Mouse (Mus musculus): ENCODE results near the gene R3hdm2.

DNA sequence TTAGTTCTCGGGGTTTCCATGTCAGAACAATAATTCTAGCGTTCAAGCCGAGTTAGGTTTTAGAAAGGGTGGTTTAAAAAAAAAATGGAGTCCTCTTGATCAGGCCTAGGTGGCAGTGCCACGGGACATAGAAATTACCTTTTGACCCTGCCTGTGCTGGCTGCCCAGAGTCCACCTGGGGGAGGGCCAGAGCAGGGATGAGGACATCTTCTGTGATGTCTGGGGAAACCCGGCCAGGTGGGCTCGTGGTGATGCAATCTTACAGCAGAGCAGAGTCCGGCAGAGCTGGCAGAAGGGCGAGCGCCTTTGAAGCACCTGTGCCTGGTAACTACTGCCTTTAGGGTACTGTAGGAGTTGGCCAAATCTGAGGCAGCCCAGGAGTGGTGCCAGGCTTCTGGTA, 27.9 kb upstream of the R3hdm2 start:
- no peak for TF ChIP-seq CTCF (IDR thresholded peaks at IDR 0.05; ENCODE audit: low read depth)
- TF ChIP-seq EP300 (IDR thresholded peaks at IDR 0.05; ENCODE audit: low read depth), result no peak

All from heart, postnatal 0 days (tissue).